Mouse (Mus musculus): Measurements from ENCODE around the gene Arhgef3.

Arhgef3 gene

GRCm38 (mm10) chr14:27114362-27115274 lies at the start of gene Arhgef3:
Arhgef3 (plus strand) TSS chr14:27114899.
- no peak for DNase-seq

- no peak for DNase-seq
Measured at GRCm38 (mm10) chr14:27066171-27066929, 48.3 kb upstream of the Arhgef3 start.

- DNase-seq = no peak
Measured at GRCm38 (mm10) chr14:27067866-27068271, 46.8 kb upstream of the Arhgef3 start.

GRCm38 (mm10) chr14:27069434-27070097 lies 45.1 kb upstream of the Arhgef3 start:
- no peak for DNase-seq

- DNase-seq = no peak
Measured at GRCm38 (mm10) chr14:27070128-27070527, 44.6 kb upstream of the Arhgef3 start.

GRCm38 (mm10) chr14:27070758-27071157 lies 43.9 kb upstream of the Arhgef3 start:
- DNase-seq = no peak

GRCm38 (mm10) chr14:27071985-27072384 lies 42.7 kb upstream of the Arhgef3 start:
- DNase-seq = no peak

- DNase-seq = no peak
Measured at GRCm38 (mm10) chr14:27075084-27075483, 39.6 kb upstream of the Arhgef3 start.

DNA sequence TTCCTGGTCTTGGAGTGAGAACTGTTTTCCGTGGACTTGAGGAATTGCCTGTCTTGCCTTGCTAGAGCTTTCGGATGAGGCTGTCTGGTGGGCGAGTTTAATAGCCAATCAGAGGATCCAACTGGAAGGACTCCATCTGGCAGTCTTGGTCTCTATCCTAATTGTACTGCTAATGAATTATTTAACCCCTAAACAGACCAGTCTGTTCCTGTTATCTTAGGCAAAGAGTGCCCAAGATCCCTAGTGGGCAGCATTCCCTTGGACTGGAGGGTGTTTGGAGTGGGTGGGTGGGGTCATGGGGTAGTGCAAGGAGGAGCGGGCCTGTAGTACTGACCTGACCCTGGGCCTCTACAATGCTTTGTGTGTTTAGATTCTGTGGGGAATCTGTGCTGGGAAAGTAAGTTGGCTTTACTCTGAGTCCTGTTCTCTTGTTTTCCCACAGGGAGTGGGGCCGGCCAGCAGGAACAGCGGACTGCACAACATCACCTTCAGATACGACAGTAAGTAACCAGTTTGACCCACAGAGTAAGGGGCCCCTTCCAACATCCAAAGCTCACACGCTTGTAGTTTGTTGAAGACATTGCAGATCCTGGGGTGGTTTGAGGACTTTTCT lies 38.7 kb upstream of the Arhgef3 start:
- no peak for DNase-seq

DNA sequence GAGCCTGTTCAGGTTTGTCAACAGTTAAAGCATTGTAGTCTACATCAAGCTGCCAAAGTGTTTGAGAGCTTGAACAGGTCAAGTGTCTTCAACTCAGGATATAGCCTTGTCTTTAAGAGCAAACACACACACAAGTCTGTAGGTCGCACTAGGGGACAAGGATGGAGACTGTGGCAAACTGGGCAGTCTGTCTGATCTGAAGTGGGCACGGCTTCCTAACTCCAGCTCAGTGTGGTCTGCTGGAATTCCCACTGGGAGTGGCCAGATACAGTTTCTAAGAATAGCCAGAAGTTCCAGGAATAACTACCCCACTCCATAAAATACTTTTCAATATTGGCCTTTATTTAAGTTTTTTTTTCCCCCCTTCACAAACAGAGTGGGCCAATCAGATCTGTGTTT lies 38.2 kb upstream of the Arhgef3 start:
- no peak for DNase-seq

DNA sequence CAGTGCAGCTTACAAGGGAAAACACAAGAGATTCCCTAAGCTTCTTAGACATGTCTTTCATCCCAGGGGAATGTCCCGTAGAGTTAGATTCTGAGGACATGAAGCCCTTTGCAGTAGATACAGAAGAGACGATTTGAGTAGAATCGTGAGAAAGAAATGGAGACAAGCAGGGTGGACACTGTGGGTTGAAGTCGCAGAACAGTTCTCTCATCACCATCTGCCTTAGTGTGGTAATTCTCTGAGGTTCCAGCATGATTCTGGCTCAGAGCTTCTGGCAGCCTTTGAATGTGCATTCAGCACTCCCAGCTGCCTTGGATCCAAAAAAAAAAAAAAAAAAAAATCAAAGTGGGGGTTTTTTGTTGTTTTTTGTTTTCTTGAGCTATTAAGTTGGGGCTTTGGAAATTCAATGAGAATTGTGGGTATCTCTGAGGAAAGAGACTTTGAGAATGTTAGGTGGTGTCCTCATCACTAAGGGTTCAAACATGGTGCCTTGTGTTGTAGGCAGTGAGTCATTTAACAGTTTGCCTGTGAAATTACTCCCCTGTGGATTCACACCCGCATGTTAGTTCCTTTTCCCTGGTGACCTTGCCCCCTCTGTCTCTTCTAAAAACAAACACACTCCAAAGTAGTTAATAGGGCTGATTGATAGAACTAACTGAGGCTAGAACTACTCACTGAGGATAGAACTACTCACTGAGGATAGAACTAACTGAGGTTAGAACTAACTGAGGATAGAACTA lies 33.0 kb upstream of the Arhgef3 start:
- DNase-seq = peak; percentile 54

DNA sequence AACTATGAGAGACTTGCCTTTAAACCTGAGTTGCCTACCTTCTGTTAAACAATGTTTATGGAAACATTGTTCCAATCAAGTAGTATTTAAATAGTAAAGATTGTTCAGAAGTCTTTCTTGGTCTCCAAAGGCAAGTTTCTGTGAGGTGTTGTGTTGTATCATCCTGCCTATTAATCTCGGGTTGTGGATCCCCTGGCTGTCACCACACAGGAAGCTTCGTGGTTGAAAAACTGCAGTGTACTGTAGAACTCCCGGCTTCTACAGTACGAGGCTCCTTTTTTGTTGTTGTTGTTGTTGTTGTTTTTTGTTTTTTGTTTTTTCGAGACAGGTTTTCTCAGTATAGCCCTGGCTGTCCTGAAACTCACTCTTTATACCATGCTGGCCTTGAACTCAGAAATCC lies 29.2 kb upstream of the Arhgef3 start:
- DNase-seq = no peak

DNA sequence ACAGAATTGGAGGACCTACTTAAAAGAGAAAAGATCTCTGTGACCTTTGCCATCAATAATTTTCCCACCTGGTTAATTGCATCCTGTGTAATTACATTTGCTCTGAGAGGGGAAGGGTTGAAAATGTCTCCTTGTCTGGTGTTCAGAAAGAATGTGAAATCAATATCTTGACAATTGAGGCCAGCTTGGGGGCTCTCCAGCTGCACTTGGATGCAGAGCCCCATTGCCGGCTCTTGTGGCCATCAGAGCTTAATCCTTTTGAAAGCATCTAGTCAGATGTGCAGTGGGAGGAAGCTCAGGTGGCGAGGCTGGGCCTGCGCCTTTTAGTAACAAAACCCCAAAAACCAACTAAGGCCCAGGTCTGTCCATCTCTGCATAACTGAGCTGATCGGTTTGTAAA lies 28.7 kb upstream of the Arhgef3 start:
- DNase-seq = no peak

GRCm38 (mm10) chr14:27094247-27094646 lies 20.5 kb upstream of the Arhgef3 start:
- no peak for DNase-seq

DNA sequence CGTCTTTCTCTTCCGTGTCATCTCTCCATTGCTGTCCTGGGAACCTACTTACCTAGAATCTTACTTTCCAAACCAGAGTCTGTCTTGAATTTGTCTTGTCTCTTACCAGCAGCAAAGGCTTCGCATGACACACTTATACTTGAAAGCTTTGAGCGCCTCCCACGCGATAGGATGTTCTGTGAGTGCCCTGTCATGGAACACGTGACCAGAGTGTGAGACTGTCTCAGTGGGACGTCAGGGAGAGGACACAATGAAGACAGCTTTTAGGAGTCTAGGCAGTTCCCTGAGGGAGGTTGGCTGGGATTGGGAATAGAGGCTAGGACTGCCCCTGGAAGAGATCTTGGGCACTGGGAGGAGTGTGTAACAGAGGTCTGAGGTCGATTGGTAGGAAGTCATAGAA lies 18.6 kb upstream of the Arhgef3 start:
- DNase-seq = peak; percentile 20

DNA sequence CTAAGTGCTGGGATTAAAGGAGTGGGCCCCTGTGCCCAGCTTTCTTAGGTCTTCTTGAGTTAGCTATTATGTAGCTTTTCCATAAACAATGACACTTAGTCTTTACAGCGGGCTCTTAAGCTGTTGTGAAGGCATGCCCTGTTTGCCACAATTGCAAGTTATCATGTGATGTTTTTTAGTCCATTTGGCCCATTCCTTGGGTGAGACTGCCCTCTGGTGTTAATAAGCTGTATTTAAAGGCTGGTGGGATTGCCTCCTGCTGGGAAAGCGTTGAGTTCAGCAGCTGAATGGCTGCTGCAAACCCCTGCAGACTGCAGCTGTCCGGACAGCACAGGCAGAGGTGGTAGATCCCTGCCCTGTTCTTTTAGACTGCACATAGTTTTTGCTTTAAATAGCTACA lies 17.9 kb upstream of the Arhgef3 start:
- DNase-seq = peak; percentile 54

DNA sequence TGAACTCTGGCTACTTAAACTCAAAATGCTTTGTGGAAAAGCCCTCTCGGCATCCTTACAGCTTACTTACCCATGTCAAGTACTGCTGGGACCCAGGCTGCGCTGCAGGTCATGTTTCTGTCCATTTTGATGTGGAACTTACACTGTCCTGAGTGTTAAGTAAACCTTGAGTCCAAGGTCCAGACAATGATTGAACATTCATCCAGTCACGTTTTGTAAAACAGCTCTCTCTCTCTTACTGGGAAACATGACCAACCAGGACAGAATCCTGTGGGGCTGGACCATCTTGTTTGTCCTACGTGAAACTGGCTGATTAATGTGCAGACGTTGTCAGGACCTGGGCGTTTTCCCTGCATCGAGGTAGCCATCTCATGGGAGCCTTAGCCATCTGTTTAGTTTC lies 13.0 kb upstream of the Arhgef3 start:
- DNase-seq = no peak

DNA sequence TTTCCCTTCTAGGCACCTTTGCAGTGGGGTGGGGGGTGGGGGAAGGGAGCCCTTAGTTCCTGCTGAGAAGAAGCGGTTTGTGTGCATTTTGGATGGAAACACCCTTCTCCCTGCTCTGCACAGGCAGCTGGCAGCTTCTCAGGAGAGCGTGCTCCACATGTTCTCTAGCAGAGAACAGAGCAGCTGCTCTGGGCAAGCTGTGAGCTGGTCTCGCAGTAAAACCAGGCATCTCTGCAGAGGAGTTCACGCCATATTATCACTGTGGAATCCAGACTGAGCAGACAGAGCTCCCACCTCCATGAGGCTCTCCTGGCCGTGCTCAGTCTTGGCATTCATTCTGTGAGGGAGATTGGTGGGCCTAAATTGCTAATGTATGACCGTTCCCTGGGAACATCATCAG lies 12.0 kb upstream of the Arhgef3 start:
- DNase-seq = peak; percentile 64

- peak; percentile 62 for DNase-seq
Measured at GRCm38 (mm10) chr14:27105731-27106457, 8.8 kb upstream of the Arhgef3 start.

GRCm38 (mm10) chr14:27108748-27109504 lies 5.8 kb upstream of the Arhgef3 start:
- no peak for DNase-seq

GRCm38 (mm10) chr14:27115275-27115660 lies 569 bp downstream of the Arhgef3 start:
- no peak for DNase-seq

All from right cerebral cortex, adult 18-20 months (tissue).